Mouse (Mus musculus) myocyte (in vitro differentiated cells): ENCODE results near the gene Scrn3.

Experiments
- CEBPB ChIP-seq: IDR thresholded peaks from 2 replicates; pipeline ENCODE4 v1.6.1; 2011; ENCODE audit warnings: mild to moderate bottlenecking, moderate library complexity; ENCODE audit not compliant: poor library complexity, insufficient read depth, severe bottlenecking
- E2F4 ChIP-seq: IDR thresholded peaks from one replicate; pipeline ENCODE4 v1.6.1; 2011; ENCODE audit warnings: mild to moderate bottlenecking, control low read depth, moderate library complexity; ENCODE audit not compliant: insufficient read depth
- MAX ChIP-seq: IDR thresholded peaks from one replicate; pipeline ENCODE4 v1.6.1; 2011; ENCODE audit warnings: low read depth, mild to moderate bottlenecking, control low read depth
- MYOD1 ChIP-seq, 3 experiments: IDR thresholded peaks; one replicate each; pipeline ENCODE4 v1.6.1; 2011; ENCODE audit warnings: control low read depth in 2 of 3, low read depth in 2 of 3, mild to moderate bottlenecking in 2 of 3, moderate library complexity in 1 of 3; ENCODE audit not compliant: insufficient read length in 2 of 3, control insufficient read depth in 1 of 3
- MYOG ChIP-seq, 3 experiments: IDR thresholded peaks; one replicate each; pipeline ENCODE4 v1.6.1; 2011; ENCODE audit warnings: control low read depth in 2 of 3, low read depth in 2 of 3, mild to moderate bottlenecking in 2 of 3; ENCODE audit not compliant: insufficient read length in 2 of 3, control insufficient read depth in 1 of 3, insufficient read depth in 1 of 3
- POLR2A ChIP-seq: IDR thresholded peaks from one replicate; pipeline ENCODE4 v1.6.1; 2011; ENCODE audit warnings: low read depth, mild to moderate bottlenecking, control low read depth, moderate library complexity; ENCODE audit not compliant: insufficient read length
- POLR2AphosphoS2 ChIP-seq: IDR thresholded peaks from one replicate; pipeline ENCODE4 v1.6.1; 2011; ENCODE audit warnings: low read depth, control low read depth; ENCODE audit not compliant: insufficient read length
- SRF ChIP-seq: IDR thresholded peaks from one replicate; pipeline ENCODE4 v1.6.1; 2011; ENCODE audit warnings: low read depth; ENCODE audit not compliant: control insufficient read depth, insufficient read length
- TCF12 ChIP-seq: IDR thresholded peaks from one replicate; pipeline ENCODE4 v1.6.1; 2011; ENCODE audit warnings: mild to moderate bottlenecking, control low read depth; ENCODE audit not compliant: poor library complexity, insufficient read depth, severe bottlenecking
- USF1 ChIP-seq: IDR thresholded peaks from one replicate; pipeline ENCODE4 v1.6.1; 2011; ENCODE audit warnings: low read depth, mild to moderate bottlenecking, control low read depth, moderate library complexity

GRCm38 (mm10) chr2:73317426-73317825, 5.0 kb downstream of the Scrn3 start:
- no peak for TF ChIP-seq MYOD1 (IDR thresholded peaks at IDR 0.05; ENCODE audit: control insufficient read depth in 1 of 3, insufficient read length in 2 of 3, low read depth in 2 of 3)
- TF ChIP-seq POLR2A, result no peak
- TF ChIP-seq E2F4, result no peak
- no peak for TF ChIP-seq CEBPB
- no peak for TF ChIP-seq POLR2AphosphoS2
- TF ChIP-seq TCF12, result no peak
- no peak for TF ChIP-seq MAX
- TF ChIP-seq USF1, result no peak
- no peak for TF ChIP-seq MYOG (IDR thresholded peaks at IDR 0.05; ENCODE audit: control insufficient read depth in 1 of 3, insufficient read depth in 1 of 3, insufficient read length in 2 of 3, low read depth in 2 of 3)
- no peak for TF ChIP-seq SRF
